Mouse (Mus musculus): ENCODE data around the gene Dnah17.

Dnah17 gene

DNA sequence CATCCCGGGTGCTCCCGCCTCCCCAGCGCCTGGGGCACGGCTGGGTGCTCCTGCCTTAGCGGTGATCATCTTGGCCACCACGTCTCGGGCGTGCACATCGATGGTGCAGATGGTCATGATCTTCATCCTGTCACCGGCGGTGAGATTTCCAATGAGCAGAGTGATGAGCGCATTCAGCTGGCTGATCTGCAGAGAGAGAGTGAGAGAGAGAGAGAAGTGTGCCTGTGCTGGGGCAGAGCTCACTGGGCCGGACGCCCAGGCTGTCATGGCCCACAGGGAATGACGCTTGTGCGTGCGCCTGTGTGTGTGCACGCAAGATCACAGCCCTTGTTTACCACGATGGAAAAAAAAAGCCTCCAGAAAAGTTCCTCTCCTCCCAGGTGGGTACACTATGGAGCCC lies 41.5 kb downstream of the Dnah17 start:
- peak; percentile 48 for DNase-seq (ENCODE audit: low read depth, low spot score)

DNA sequence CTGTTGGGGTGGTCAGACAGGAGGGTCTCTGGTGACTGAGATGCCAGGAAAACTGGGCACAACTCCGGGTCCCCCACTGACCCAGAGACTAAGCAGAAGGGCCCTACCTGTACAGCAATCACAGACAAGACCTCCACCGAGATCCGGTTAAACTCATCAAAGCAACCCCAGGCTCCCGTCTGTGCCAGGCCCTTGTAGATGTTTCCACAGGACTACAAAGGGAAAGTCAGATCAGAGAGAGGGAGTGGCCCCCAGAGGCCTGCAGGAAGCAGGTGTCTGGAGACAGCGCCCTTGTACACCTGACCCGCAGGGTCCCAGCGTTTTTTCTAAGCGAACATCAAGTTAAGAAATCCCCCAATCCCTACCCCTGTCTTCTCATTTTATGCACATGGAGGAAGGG lies 44.5 kb downstream of the Dnah17 start:
- DNase-seq (ENCODE audit: low read depth, low spot score): no peak

DNA sequence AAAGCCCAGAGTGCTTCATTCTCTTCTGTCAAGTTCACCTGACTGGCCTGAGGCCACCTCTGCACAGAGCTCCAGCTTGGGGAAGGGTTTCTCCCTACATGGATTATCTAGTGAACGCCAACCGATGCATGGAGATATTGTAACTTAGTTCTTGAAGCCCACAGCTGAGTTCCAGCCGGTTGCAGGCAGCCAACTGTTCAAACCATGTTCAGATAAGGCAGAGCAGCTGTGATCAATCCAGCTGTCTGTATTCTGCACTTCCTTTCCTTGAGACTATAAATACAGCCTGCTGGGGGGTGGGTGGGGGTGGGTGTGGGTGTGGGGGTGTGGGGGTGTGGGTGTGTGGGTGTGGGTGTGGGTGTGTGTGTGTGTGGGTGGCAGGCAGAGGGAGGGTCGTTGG lies 45.3 kb downstream of the Dnah17 start:
- DNase-seq (ENCODE audit: low read depth, low spot score): no peak

DNA sequence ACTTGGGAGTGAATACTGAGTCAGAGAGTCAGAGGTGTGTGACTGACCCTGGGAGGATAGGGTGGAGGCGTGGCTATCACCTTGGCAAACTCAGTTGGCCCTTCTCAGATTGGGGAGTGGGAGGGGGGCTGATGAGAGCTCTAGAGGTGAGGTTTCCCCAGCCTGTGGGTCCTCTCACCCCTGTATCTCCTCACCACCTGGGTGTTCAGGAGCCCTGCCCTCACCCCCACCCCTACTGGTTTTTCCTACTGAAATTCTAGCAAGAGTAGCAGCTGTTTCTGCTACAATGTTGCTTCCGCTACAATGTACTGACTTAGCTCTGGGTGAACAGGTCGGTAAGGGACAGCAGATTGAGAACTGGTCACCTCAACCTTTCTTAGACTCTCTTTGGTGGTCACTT lies 46.2 kb downstream of the Dnah17 start:
- DNase-seq (ENCODE audit: low read depth, low spot score): no peak

DNA sequence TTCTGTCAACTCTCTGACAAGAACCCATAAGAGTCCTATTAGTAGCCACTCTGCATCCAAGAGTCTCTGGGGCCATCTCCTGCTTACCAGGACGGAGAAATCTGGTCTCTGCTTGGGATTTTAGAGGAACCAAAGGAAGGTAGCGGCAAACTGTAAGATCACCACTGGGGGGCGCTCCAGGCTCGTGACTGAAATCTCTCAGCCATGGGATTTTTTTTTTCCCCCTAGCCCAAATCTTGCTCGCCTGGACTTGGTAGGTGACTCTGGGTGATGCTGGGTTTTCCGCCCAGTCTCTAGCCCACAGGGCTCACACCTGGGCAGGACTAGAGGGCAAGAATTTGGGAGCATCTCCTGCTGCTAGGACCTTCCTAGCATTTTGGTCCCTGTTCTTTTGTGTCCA lies 46.6 kb downstream of the Dnah17 start:
- DNase-seq (ENCODE audit: low read depth, low spot score): peak; percentile 85

DNA sequence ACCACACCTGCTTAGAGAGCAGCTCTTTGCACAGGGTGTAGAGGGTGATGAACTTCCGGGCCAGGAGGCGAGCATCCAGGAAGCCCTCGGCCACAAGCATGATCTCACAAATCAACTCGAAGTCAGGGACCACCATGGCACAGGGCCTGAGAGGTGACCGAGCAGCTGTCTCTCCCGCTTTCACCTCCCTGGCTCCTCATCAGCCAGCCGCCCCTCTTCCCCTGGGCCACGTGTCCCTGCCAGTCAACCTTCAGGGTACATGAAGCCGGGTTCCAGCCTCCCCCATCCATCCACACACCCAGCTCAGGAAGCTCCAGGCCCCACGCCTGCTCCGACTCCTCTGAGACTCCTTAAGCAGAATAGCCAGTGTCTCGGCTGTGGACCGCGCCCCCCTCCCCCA lies 48.1 kb downstream of the Dnah17 start:
- no peak for DNase-seq (ENCODE audit: low read depth, low spot score)

DNA sequence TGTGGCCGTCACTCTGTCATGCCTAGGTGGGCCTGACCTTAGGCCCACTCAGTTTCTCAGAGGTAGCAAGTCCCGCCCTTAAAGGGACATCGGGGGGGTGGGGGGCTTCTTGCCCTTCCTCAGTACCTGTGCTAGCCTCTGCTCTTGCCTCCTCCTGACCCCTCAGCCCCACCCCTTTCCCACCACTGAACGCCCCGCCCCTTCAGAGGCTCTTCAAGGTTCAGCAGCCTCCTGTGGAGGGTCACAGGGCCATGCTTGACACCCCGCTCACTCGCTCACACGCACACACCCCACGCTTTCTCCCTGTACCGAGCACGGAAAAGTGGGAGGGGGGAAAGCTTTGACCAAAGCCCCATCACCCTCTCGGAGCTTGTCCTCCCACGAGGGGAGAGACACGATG lies 50.7 kb downstream of the Dnah17 start:
- peak; percentile 62 for DNase-seq (ENCODE audit: low read depth, low spot score)

DNA sequence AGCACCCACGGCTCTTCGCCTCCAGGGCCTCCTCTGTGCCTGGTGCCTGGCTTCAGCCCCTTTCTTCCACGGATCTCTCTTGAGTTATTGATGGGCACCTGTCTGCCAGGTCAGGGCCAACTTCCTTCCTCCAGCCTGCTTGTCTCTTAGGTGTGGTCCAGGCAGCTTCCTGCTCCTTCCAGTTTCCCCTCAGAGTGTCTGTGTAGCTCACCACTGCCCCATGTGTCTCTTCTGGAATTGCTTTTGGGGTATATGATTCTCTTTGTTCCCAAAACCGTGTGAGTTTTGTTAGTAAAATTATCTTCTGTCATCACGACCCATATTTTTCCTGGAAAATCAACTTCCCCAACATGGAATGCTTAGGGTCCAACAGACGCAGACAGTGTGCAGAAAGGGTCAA lies 53.5 kb downstream of the Dnah17 start:
- DNase-seq (ENCODE audit: low read depth, low spot score): peak; percentile 60

DNA sequence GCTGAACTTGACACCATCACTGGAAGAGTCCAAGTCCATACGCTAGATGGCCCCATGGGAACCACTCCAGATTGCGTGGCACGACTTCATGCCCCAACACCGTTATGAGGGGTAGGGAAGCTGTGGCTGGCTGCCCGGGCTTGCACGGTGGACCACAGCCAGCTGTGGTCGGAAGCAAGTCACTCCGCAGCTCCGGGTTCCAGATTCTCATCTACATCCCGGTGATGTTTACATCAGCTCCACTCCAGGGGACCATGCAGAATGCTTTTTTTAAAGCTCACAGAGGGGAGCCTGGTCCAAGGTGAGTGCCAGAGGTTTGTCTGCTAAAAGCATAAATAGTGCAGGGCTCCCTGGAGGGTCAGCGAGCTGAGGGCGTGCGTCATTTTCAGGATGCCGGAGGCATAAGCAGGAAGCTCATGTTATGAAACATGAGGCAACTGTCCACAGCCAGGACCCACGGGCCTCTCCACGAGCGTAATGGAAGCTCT lies 55.4 kb downstream of the Dnah17 start:
- no peak for DNase-seq (ENCODE audit: low read depth, low spot score)

DNA sequence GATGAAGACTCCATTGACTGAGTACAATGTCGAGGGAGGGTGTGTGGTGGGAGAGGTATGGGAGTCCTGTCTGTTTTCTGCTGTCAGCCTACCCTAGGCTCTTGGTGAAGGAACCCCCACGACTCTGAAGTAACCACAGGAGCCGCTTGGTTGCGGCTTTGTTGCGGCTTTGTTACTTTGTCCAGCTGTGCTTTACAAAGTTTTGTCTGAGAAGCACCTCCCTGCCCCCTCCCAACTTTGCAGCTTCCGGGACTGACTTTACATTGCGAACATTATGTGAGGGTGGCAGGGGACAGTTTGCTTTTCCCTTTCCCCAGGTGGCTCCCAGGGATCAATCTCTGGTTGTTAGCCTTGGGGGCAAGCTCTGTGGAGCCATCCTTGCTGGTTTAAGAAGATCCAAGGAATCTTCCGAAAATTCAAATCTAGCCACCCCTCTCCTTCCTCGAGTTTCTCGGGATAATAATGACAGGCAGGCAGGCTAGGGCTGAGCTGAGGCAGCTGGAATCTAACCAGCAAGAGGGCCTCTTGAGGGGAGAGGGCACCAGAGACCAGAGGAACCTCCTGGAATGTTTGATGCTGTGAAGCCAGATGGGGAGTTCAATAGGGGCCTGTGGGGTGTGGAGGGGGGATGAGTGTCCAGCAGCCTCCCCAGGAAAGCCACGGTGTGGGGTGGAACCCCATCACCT lies 59.1 kb downstream of the Dnah17 start:
- DNase-seq (ENCODE audit: low read depth, low spot score): no peak

DNA sequence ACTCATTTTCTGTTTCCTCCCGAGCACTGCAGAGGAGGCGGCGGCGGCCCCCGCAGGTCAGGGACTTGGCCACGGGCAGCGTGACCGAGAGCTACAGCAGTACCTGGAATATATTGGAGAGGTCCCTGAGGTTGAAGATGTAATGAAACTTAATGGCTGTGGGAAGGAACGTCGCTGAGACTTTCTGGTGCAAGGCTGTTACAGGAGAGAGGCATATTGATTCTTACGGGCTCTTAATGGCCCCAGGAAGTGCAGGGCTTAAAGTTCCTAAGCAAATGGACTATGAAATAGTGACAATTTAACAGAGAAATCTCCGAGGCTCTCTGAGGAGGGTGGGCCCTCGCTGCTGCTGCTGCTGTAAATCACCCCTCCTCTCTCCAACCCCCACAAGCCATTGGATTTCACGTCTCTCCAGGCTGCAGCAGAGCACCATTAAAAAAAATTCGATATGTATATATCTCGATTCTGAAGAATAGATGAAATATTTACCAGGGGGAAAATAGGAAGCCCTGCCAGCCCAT lies 61.6 kb downstream of the Dnah17 start:
- no peak for DNase-seq (ENCODE audit: low read depth, low spot score)

DNA sequence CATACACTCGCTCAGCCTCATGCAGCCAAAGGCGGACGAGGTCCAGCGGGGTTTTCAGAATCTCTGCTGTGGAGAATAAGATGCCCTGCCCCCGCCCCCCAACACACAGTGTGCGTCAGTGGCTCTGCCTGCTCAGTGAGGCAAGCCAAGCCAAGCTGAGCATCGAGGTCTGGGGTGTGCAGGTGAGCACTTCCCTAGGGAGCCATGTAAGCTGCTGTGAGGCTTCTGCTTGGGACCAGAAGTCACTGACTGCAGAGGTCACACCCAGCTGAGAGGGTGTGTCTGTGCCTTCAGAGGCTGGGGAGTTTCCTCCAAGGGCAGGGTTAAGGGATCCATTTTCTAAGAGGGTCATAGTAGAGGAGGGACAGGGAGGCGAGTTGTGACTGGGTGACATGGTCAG lies 62.8 kb downstream of the Dnah17 start:
- no peak for DNase-seq (ENCODE audit: low read depth, low spot score)

DNA sequence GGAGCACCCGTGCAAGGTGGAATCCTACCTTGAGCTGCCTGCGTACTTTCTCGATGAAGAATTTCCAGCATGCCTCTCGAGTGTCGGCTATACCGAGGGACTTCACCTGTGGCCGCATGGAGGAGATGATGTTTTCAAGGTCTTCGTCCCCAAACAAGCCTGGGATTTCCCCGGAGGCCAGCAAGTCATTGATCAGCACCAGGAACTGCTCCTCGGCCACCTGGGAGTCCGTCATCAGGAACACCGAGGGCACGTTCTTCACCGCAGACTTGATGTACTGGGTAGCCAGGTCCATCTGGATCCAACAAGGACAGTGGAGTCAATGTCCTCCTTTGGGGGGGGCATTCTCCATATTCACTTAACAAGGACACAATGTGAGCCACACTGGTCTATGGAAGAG lies 70.4 kb downstream of the Dnah17 start:
- DNase-seq (ENCODE audit: low read depth, low spot score): no peak

DNA sequence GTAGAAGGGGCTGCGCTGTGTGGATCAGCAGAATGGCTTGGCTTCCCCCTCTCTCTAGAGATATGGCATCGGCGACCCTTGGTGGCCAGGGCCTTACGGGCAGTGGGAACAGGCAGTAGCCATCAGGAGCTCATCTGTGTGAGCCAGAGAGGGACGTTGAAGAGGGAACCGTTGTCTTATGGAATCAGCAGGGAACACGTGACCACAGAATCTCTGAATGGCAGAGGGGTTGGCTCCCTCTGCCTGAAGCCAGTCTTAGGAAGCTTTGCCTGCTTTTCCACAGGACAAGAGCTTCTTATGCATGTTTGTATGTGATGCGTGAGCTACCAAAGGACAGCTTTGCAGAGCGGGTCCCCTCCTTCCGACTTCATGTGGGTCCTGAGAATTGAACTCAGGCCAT lies 71.6 kb downstream of the Dnah17 start:
- DNase-seq (ENCODE audit: low read depth, low spot score): no peak

DNA sequence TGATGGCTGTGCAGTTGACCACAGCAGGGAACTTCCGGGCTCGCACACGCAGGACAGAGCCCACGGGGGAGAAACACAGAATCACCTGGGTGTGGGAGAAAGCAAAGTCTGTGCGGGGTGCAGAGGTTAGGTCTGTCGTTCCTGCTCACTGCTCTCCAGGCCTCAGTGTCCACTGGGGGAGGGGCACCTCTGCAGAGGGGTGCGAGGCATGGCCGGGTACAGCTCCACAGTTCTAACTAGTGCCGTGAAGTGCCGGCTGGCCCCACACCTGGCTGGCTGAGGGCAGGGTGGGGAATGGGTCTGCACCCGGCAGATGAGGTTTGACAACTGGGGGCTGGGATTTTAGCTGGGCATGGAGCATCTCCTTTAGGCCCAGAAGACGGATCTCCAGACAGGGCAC lies 72.1 kb downstream of the Dnah17 start:
- DNase-seq (ENCODE audit: low read depth, low spot score): no peak

DNA sequence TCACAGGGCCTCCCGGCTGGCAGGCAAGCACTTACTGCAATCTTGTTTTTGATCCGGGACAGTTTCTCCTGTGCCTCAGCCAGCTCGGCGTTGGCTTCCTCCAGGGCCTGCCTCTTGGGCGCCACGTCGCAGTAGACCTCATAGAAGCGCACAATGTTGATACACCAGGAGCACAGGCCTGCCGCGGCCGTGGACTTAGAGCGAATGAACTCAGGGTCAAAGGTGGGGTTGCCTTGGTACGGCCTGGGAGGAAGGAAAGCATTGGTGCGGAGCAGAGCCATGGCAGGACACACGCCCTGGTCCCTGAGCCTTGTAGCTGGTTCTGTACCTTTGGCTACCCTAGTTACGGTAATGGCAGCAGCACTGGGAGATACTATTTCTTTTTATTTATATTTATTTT lies 80.3 kb downstream of the Dnah17 start:
- no peak for DNase-seq (ENCODE audit: low read depth, low spot score)

DNA sequence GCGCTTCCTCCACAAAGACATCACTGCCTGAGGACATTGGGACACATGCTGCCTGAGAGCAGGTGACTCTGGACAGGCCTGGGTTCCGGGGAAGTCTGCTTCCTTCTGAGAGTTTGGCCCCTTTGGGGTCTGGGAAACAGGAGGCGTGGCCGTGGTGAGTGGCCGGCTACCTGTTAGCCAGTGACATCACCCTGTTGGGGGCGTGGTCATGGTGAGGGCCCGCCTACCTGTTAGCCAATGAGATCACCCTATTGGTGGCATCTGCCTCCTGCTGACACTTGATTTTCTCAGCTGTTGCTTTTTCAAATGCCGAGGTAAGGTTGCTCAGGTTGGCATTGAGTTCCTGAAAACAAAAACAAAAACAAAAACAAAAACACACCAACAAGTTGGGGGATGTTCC lies 80.8 kb downstream of the Dnah17 start:
- DNase-seq (ENCODE audit: low read depth, low spot score): peak; percentile 79

DNA sequence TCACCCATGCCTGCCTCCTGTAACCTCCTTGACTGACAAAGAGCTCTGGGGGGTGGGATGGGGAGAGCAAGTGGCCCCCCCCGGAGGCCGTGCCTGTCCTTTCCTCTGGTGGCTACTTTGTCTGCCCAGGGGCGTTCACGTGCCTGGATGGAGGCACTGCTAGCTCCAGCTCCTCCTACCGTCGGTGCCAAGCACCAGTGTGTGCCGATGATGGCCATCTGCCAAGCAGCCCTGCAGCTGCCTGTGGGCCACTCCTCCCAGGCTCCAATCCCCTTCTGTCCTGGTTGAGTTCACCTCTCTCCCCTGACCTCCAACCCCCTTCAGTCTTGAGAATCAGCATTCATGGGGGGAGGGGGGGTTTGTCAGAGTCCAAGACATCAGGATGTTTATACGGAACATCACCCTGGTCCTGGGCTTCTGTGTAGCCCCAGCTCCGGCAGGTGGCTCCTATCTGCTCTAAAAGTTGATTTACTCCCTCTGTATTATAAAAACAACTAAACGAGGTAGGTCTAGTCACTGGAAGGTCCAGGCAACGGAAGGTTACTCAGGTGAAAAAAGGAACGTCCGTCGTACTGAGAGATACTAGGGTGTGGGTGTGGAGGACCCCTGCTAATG lies 87.0 kb downstream of the Dnah17 start:
- DNase-seq (ENCODE audit: low read depth, low spot score): peak; percentile 40

DNA sequence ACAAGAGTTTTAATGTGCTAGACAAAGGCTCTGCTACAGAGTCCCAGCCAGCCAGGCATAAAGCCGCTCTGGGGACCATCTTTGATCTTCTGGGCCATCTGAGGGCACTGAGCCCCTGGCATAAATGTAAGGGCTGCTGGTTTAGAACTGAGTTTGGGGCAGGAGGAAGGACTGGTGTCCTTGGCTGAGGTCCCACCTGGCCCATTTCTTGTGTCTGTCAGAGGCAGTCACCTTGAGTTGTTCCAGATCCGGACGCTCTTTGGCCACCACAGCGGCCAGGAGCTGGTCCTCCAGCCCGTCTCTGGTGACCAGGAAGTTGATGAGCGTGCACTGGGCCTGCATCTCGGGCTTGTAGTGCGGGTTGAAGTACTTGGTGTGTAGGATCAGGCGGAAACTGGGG lies 87.6 kb downstream of the Dnah17 start:
- no peak for DNase-seq (ENCODE audit: low read depth, low spot score)

DNA sequence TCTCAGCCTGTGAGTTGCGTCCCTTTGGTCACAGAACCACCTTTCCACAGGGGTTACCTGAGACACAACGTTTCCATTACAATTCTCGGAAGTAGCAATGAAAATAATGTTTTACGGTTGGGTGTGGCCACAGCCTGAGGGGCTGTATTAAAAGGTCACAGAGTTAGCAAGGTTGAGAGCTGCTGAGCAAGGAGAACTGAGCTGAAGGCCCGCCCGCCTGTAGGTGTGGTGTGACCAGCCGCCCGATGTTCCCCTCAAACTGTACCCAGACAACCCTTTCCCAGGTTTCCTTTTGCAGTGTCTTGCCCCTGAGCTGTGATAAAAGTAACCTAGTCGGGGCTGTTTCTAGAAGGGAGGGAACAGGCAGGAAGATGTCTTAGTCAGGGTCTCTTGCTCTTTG lies 95.4 kb downstream of the Dnah17 start:
- DNase-seq (ENCODE audit: low read depth, low spot score): peak; percentile 63

DNA sequence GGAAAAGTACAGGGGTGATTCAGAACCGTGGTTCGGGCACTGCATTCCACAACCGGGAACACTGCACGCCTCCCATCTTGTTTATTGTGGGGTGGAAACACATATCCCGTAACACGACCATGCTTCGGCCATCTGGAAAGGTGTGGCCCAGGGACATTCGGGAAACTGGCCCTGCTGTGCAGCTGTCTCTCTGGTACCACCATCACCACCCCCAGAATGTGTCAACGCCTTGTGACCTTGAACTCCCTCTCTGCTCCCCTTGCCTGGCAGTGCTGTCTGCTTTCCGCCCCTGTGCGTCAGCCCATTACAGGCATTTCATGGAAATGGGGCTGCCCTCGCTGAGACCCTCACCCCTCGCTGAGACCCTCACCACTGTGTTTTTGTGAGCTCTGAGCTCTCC lies 96.0 kb downstream of the Dnah17 start:
- no peak for DNase-seq (ENCODE audit: low read depth, low spot score)

DNA sequence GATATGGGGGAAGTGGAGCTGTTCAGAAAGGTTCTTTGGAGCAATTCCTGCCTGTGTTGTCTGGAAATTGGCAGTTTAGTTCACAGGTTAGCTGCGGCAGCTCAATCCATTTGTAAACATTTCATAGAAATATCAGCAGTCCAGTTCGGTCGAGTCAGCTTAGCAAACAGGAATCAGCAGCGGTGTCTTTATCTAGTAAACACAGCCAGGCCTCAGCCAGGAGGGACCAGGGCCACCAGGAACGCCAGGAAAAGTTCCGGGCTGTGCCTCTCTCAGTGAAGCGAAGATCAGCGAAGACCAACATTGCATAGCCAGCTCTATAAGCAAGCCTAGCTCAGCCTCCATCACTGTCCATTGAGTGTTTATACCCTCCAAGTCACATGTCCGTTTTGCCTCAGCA lies 99.3 kb downstream of the Dnah17 start:
- no peak for DNase-seq (ENCODE audit: low read depth, low spot score)

DNA sequence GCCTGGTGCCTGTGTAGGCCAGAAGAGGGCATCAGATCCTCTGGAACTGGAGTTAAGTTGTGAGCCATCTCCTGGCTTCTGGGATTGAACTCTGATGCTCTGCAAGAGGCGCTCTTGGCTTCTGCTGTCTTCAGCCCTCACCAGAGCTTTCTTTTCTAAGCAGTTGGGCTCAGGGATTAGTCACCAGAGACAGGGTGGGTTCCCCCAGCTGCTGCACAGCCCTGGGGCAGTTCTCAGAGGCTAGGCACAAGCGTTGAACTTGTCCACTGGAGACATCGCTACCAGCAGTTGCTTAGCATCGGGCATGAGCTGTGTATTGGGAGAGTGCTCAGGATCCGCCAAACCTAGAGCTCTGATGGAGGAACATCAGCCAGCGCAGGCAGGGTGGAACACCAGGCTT lies 101.3 kb downstream of the Dnah17 start:
- DNase-seq (ENCODE audit: low read depth, low spot score): peak; percentile 61
